Mouse (Mus musculus): ENCODE data around the gene Olfr773. TPM values are rescaled to one million over a fixed set of nuclear protein-coding genes. Genes with fewer than 3 reads are reported as not detected.

The Olfr773 gene
- total RNA-seq (2023) = not detected

DNA sequence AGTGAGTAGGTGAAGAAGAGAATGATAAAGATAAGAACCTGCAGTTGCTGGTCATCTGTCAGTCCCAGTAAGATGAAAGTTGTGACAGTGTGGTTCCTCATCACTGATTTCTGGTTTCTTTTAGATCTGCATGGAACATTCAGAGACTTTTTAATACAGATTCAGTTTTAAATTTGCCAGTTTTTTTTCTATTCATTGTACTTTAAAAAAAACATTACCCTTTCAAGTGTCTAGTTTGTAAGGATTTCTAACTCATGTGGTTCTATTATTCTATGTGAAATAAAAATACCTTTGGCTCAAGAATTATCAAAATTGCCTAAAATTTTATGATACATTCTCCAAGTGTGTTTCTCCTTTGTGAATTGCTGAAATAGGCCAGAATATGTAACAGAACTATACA is at the start of gene Olfr773:
Gene Olfr773 (minus strand): TSS at position 101 of the 400 bp plus-strand sequence.

DNA sequence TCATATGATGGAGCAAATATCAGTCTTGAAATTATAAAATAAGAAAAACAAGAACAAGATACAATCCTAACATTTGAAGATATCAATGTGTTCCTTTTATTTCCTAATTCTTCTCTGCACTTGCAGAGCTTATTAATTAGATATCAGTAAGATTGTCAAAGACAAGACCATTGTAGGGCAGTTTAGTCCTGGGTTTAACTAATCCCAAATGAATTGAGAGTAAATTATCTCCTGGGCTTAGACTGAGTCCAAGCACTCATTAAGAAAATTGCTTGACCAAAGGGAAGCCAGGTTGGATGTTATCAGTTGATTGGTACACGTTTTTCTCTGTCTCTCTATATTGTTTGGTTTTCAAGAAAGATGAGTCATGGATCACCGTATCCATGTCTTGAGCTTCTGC is 48.7 kb upstream of the Olfr773 start, which contains the start of gene Olfr774:
Gene Olfr774 (plus strand): TSS at position 301 of the 400 bp plus-strand sequence.

DNA sequence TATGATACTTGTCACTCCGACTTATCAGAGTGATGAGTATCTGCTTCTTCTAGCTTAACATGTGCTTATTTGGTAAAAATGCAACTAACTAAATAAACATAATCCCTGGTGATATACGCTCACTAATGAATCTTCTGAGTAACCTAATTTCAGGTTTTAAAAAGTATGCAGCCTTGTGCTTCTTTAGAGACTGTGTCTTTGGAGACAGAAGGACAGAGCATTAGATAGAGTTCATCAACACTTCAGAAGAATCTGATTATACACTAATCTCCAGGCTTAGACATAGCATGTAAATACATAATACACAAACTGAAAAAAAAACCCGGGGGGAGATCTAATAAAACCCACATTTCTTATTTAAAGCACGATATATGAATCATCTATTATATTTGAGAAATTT is 9.4 kb downstream of the Olfr773 start, which contains the start of gene Olfr772:
Gene Olfr772 (minus strand): TSS at position 101 of the 400 bp plus-strand sequence.

DNA sequence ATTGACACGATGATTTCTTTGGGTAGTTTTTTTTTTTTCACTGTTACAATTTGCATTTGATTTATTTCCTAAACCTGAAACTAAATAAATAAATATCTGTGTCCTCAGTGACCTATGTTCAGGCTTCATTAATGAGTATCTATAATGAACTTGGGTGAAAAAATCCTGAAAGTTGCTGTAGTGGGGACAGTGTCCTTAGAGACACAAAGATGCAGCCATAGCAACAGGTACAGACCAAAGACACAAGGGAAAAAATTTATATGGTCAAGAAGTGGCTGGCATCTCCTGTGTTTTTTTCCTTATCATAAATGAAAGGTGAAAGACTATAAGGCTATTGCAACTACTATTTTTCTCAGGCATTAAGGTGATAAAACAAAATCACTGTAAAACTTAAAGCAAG is 22.6 kb downstream of the Olfr773 start, which contains the start of gene Olfr771:
Gene Olfr771 (minus strand): TSS at position 101 of the 400 bp plus-strand sequence.

DNA sequence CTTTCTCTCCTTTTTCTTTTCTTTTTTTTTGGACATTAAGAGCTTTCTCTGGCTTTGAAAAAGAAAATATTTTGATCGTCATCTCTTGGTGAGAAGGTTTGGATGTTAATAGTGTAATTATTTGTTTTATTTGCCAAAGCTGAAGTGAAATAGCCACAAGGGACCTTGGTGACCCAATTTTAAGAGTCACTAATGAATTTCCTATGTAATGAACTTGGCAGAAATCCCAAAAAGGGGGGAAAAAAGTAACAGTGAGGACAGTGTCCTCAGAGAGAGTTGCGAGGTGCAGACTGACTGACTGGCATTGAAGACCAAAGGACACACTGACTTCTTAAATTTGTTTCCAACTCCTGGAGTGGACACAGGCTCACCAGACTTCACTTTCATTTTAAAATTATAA is 48.3 kb downstream of the Olfr773 start, which contains the start of gene Olfr770:
Gene Olfr770 (minus strand): TSS at position 101 of the 400 bp plus-strand sequence.

Other genes with a start within 250 kb of the Olfr773 start
- gene Mettl7b, start 226.4 kb downstream of the Olfr773 start, total RNA-seq (2023) = not detected
- gene Olfr9, start 198.0 kb downstream of the Olfr773 start, total RNA-seq (2023) = not detected
- gene Olfr763, start 176.6 kb downstream of the Olfr773 start, total RNA-seq (2023) = not detected
- not detected for gene Olfr764-ps1, start 147.5 kb downstream of the Olfr773 start, total RNA-seq (2023)
- not detected for gene Olfr765, start 137.4 kb downstream of the Olfr773 start, total RNA-seq (2023)
- gene Olfr766-ps1, start 118.4 kb downstream of the Olfr773 start, total RNA-seq (2023) = not detected
- not detected for gene Olfr767, start 104.5 kb downstream of the Olfr773 start, total RNA-seq (2023)
- not detected for gene Olfr768, start 88.0 kb downstream of the Olfr773 start, total RNA-seq (2023)
- gene Olfr769, start 69.6 kb downstream of the Olfr773 start, total RNA-seq (2023) = not detected
- not detected for gene Olfr770, start 48.4 kb downstream of the Olfr773 start, total RNA-seq (2023)
- not detected for gene Olfr771, start 22.7 kb downstream of the Olfr773 start, total RNA-seq (2023)
- gene Olfr772, start 9.5 kb downstream of the Olfr773 start, total RNA-seq (2023) = not detected
- not detected for gene Olfr774, start 48.8 kb upstream of the Olfr773 start, total RNA-seq (2023)
- not detected for gene Olfr775, start 61.0 kb upstream of the Olfr773 start, total RNA-seq (2023)
- gene Olfr776, start 71.7 kb upstream of the Olfr773 start, total RNA-seq (2023) = not detected
- not detected for gene Olfr777, start 84.1 kb upstream of the Olfr773 start, total RNA-seq (2023)
- not detected for gene Olfr780, start 130.7 kb upstream of the Olfr773 start, total RNA-seq (2023)
- gene Olfr781, start 141.4 kb upstream of the Olfr773 start, total RNA-seq (2023) = not detected
- not detected for gene Olfr782, start 161.4 kb upstream of the Olfr773 start, total RNA-seq (2023)
- gene Olfr784, start 196.7 kb upstream of the Olfr773 start, total RNA-seq (2023) = not detected
- gene Olfr785, start 218.0 kb upstream of the Olfr773 start, total RNA-seq (2023) = not detected
- gene Olfr786, start 239.9 kb upstream of the Olfr773 start, total RNA-seq (2023) = not detected

Data from monocyte, adult 59 days (primary cell).